Mouse (Mus musculus) NIH3T3 (cell line): ENCODE results near the gene Tsg101.

ENCODE experiments used
- DNase-seq: peaks from one replicate; pipeline ENCODE4 v3.0.0-alpha.2; 2012; ENCODE audit warnings: low read depth

Tsg101 gene

DNA sequence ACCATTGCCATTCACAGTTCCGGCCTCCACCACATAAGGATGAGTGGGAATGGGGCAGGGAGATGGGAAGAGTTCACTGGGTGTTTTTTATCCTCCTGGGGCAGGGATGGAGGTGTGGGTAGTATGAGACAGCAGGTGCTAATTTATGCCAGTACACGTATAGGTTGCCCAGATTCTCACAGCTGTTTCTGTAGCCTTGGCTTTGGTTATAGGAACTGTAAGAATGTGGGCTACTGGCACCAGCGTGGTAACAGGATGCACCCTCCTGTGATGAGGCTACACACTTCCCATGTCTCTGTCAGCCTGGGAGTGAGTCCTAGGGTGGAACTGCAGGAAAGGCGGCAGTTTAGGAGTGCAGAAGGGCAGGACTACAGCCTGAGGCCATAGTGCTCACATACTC, 42.9 kb downstream of the Tsg101 start:
- no peak for DNase-seq

DNA sequence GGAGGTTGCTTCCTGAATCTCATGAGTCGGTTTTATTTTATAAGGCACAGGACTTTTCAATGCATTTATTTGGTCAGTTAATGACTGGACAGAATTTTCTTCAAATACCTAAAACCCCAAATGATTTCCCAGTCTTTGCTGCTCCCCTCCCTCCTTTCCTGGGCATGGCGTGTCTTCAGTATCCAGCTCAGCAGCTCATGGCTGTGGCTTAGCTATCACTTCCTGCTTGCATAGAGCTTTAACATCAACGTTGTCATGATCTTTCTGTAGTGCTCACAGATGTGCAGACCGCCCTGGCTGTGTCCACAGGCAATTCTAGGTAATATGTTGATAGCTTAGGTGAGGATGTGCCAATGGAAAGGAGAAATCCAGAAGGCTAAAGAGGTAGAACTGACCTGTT, 47.8 kb downstream of the Tsg101 start:
- no peak for DNase-seq

DNA sequence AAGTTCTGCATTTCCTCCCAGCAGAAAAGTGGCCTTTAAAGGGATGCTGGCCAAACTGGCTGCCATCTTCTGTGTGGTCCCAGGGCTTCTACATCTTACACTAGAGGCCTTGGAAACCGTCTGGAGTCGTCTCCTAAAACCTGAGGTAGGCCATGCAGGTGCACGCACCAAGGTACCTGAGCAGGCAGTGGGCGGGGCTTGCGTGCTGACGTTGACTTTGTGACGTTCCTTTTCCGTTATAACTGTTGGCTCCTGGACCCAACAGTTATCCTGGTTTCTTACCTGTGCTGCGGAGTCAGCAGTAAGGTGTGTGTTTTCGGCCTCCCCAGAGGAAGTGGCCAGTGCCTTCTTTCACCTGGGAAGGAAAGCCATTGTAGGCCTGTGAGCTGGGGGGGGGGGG, 58.8 kb downstream of the Tsg101 start, which contains the start of gene Ldhc:
Gene Ldhc (plus strand): TSS at position 208 of the 400 bp plus-strand sequence.
- no peak for DNase-seq

DNA sequence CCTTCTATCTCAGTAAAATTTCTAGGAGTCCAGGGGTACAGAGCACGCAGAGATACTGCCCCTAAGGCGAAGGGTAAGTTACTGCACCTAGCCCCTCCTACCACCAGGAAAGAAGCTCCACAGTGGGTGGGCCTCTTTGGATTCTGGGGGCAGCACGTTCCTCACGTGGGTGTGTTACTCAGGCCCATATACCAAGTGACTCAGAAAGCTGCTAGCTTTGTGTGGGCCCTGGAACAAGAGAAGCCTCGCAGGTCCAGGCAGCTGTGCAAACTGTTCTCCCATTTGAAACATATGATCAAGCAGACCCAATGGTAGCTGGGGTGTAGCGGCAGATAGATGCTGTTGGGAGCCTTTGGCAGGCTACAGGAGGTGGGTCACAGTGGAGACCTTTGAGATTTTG, 60.7 kb downstream of the Tsg101 start:
- DNase-seq: peak; percentile 30

DNA sequence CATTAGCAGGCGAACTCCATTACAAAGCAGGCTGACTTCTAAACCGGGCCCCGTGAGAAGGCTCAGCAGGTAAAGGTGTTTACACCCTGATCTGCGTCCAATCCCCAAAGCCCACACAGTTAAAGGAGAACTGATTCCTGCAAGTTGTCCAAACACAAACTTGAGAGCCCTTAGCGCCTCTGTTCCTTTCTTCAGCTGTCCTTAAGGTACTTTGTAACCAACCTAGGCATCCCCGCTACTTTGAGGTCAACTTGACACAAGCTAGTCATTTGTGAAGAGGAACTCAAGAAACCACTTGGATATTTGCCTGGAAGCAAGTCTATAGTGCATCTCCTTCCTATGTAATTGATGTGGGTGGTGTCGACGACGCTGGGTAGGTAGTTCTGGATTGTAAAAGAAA, 62.3 kb downstream of the Tsg101 start:
- DNase-seq: no peak

DNA sequence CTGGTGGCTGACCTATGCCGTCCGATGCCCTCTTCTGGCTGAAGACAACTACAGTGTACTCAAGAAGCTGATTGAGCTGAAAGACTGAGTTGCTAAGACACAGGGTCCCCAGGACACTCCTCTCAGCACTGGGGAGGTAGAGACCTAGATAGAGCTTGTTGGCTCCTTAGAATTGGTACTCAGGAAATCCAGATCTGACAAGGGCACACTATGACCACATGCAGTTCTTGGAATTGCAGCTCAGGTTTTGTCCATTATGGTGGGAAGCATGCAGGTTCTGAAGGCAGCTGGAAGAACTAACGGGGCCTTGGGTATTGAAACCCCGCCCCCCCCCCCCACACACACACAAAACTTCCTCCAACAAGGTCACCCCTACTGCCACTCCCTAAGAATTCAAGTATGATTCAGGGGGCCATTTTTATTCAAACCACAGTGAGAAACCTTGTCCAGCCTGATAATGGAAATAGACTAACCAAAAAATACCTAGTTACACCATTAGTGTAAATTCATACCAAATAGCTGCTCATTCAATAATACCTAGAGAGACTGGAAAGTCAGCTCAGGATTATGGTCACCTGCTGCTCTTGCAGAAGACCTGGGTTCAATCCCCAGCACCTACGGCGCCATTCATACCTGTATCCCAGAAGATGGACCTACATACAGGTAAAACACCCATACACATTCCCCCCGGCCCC, 63.8 kb downstream of the Tsg101 start:
- no peak for DNase-seq

DNA sequence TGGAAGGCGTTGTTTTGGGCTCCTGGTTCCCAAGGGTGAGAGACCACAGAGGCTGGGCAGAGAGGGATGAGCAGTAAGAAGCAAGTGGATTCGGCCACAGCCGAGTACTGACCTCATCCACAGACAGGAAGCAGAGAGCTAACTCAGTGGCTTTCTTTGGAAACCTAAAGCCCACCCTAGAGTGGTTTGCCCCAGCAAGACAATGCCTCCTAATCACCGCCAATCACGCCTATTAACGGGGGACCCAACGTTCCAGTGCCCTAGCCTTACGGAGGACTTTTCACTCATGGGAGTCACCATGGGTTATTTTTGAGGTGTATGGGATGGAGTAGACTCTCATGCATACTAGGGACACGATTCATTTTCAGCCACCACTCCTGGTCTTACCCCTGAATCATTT, 66.4 kb downstream of the Tsg101 start:
- no peak for DNase-seq

DNA sequence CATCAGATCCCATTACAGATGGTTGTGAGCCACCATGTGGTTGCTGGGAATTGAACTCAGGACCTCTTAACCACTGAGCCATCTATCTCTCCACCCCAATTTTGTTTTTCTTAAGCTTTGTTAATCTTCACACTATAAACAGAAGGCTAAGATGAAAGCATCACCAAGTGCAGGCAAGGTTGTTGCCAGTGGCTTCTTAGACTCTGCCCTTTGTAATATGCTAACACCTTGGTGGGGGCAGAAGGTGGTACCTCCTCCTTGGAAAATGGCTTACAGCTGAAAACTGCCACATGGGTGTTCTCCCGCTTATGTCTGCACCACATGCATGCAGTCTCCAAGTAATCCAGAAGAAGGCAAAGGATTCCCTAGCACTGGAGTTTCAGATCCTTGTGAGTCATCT, 67.1 kb downstream of the Tsg101 start:
- no peak for DNase-seq

DNA sequence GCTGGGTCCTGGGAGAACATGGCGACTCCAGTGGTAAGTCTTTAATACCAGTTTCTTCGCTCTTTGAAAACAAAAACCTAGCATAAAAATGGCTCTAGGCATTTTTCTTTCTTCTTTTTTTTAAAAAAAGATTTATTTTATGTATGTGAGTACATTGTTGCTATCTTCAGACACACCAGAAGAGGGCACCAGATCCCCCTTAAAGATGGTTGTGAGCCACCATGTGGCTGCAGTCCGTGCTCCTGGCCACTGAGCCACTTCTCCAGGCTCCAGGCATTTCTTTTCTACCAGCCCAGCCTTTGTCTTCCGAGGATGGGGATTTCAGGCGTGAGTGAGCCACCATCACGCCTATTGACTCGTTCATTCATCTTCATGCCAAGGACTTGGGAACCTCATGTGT, 68.7 kb downstream of the Tsg101 start:
- peak; percentile 40 for DNase-seq

DNA sequence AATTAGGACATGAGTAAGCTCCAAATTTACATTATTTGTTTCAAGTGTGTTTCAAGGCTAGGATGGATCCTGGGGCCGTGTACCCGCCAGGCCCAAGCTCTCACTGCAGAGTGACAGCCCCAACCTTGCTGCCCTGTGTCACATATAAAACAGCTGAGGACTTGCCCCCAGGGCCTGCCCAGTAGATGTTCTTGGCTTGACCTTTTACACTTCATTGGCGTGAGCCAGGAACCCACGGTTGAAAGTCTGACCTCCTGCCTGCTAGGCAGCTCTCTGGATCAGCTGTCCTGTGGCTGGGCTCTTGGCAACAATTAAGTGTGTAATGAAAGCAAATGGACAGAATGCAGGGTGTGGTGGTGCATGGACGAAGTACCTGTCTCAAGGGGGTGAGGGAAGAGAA, 70.5 kb downstream of the Tsg101 start:
- no peak for DNase-seq

DNA sequence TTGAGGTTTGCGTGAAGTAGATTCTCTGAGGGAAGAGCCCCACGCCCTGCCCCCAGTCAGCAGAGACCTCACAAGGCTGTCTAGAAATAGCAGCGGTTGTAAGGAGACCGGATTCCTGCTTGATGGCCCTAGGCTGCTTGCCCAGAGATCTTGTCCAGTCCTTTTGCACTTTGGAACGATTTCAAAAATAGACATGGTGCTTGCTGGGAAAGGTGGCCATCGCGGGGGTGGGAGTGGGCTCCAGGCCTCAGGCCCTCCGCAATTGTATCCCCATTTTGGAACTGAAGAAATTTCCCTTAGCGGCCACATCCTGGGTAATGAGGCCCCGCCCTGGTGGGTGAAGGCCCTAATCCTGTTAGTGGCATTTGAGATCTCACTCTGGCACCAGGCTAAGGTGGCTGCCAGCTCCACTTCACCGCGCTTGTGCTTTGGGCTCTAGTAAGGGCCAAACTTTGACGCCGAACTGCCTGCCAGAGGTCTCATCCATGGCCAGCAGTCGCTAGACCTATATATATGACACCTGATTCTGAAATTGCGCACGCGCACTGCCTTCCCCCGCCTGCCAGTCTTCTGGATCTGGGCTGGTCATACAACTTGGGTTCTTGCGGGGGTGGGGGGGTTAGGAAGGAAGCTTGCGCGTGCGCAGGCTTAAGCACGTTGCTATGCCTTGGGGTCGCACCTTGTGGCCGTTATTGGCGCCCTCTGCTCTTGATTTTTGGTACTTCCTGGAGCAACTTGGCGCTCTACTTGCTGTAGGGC, 73.1 kb downstream of the Tsg101 start:
- peak; percentile 89 for DNase-seq

DNA sequence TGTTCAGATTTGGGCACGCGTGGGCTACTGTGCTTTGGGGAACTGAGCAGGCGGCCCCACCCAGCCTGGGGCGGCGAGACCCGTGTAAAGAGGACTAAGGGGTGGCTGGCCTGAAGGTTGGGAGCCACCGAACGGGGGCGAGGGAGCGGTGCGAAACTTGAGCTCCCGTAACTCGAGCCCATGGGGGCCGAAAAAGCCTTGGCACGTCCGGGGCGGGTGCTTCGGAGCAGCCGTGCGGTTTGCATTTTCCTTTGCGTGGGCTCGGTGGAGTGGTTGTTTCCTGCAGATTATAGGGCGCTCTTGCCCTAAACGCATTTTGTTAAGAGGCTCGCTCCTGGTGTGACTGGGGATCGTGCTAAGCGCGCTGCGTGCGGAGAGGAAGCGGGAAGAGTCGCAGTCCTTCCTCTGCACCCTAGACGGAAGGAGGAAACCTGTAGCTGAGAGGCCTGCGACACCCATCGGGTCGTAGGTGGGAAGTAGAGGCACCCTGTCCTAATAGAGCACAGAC, 73.7 kb downstream of the Tsg101 start:
- DNase-seq: peak; percentile 58

DNA sequence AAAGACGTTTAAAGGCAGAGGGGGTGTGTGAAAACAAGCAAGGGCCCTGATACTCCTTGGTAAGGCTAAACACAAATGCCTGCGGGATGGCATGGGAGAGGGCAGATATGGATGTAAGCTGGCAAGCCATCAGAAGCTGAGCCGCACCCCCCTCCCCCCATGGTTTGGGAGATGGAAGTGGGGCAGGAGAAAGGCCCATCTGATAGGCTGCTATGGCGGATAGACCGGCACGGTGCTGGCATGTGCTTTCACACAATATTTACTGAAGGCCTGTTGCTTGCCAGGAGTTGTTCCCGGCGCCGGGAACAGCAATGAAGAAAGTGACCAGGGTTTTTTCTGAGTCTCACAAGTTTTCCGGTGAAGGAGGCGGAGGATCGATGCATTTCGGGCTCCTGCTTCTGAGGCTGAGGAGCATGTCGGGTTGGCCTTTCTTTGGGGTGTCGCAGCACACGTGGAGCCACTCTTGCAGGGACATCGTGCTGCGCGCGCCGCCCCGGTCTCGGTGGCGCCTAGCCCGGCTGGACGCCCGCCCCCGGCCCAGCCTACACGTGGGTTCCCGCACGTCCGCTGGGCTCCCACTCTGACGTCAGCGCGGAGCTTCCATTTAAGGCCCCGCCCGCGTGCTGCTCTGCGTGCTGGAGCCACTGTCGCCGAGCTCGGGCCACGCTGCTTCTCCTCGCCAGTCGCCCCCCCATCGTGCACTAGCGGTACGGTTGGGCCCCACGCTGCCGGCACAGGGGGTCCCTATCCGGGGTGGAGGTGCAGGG, 74.4 kb downstream of the Tsg101 start:
- peak; percentile 94 for DNase-seq

DNA sequence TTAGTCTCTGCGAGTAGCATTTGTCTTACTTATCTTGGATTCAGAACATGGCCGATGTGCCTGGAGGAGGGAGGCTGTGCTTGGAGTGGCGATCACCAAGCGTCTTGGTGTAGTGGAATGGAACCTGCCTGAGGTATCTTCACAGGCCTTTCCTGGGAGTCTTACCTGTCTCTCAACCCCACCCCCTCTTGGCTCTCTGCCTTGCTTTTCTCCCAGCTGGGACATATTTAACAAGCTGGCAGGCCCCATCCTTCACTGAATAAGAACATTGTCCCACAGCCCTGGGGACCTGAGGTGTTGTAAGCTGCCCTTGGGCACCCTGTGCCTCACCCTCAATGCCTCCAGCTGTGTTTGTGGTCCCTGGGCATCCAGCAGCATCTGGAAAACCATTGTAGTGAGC, 76.2 kb downstream of the Tsg101 start:
- no peak for DNase-seq

DNA sequence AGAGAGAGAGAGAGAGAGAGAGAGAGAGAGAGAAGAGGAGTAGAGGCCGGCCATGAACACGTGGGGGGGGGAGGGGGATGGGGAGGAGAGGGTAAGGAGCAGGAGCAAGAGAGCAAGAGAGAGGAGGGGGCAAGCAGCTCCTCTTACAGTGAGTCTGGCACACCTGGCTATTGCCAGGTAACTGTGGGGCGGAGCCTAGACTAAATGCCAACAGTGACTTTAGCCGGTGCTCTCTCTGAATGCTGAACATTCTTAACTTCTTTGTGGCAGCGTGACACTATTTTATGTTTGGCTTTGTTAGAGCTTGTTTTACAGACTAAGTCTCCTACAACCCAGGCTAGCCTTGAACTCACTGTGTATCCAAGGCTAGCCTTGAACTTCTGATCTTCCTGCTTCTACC, 77.5 kb downstream of the Tsg101 start:
- no peak for DNase-seq

DNA sequence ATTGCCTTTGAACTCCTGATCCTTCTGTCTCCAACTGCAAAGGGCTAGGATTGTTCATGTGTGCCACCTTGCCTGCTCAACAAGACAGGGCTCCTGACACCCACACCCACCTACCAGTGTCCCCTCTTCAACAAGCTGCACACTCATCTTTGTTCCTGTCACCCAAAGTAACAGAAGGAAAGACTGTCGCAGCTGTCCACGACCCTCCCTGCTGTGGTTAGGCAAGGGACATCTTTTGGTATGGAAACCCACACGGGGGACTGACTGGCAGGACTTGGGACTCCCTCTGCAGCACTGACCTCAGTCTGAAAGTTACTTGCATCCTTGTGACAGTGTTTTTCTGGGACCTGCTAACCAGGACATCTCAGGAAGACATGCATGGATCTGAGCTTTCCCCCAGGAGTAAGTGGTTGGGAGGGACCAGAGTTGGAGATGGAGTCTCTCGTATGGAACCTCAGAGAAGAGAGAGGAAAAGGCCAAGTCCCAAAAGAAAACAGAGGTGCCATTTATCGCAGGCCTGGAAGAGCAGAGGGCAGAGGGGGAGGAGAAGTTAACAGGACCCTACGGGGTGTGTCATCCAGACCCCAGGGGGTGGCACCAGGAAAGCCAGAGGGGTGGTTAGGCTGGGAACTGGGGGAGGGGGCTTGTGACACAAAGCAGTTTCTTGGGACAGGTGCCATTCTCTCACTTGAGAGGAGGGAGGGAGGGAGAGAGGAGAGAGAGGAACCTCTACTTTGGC, 78.8 kb downstream of the Tsg101 start, which contains the start of gene Ldha:
Gene Ldha (plus strand): TSS at position 689 of the 739 bp plus-strand sequence.
- DNase-seq: no peak

DNA sequence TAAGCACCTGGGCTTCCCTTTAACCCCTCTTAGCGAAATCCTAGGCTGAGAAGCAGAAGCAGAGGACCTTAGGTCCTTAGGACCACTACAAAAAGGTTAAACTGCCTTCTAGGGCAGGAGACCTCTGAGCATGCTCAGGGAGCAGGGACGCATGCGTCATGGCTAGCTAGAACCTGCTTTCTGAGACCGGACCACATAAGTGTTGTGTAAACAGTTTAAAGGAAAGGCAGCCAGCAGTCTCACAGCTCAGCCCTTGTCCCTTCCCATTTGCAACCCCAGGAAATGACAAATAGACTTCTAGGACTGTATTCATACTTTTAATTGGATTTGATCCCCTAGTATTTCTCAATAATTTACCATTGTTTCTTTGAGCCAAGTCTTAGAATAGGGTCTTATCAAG, 79.4 kb downstream of the Tsg101 start:
- DNase-seq: no peak

DNA sequence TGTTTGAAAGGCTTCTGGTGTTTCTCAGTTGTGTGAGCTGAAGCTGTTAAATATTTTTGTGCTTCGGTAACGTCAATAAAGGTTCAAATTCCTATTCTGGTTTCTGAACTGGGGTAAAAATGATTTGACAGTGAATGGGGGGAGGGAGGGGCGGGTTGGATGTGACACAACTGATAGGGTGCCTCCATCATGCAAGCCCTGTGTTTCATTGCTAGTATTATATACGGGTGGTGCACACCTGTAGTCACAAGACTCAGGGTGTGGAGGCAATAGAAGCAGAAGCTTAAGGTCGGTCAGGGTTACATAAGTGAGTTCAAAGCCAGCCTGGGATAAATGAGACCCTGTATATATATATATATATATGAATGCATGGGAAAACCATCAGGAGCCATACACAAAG, 79.9 kb downstream of the Tsg101 start:
- DNase-seq: no peak

DNA sequence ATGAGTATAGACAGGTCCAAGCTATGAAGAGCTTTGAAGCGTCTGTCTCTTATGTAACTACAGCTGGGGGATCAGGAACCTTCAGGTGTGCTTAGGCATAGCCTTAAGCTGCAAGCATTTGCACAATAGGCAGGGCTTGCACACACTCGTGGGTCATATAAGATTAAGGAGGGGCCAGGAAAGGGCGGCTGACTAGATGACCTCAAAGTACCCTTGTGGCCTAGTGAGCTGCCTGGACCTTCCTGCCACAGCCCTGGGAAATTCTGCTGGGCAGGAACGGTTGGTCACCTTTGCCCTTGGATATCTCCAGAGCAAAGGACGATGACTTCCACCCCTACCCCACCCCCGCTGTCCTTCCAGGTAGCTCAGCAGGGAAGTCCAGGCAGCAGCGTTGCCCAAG, 80.3 kb downstream of the Tsg101 start:
- DNase-seq: no peak
